Mouse (Mus musculus) cerebellum, postnatal 10 days (tissue): ENCODE measurements around the gene Enpp1.

ENCODE experiments used
- DNase-seq, 2 experiments: peaks; one replicate each; pipeline ENCODE4 v3.0.0; 2021; ENCODE audit warnings: mixed read lengths in 2 of 2

Enpp1 gene

DNA sequence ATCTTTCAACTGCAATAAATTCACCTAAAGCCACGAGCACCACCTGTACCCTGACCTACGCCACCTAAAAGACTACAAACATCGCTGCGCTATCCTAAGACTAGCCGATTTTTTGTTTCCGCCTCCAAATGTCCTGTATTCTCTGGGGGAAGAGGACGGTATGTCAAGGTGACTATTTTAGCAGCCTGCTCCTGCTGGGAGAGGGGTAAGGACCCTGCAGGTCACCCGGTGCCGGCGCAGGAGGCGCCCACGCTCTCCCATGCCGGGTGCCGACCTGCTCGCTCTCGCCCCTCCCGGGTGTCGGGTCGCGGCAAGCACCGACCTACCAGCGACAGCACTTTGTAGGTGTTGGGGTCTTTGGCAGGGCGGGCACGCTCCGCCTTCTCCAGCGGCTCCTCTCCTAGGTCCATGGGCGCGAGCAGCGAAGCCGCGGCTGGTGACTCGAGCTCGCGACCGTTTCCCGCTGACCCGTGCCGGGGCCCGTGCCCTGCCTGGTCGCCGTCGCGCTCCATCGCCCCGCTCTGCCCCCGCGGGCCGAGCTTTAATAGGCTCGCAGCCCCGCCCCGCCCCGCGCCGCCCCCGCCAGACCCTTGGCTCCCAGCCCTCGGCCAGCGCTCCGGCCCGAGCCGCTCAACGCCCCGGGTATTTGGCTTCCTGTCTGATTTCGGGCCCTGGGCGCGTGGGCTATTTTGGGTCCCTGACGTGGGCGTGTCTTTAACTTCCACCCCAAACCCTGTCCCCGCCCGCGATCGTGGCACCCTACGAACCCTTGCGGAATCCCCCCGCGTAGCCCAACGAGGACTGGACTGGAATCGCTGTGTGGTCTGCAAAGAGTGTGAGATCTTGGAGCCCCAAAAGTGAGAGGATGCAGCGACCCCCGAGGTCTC is at the start of gene Enpp1:
Enpp1 (minus strand) TSS at position 680 of the 887 bp plus-strand sequence.
- DNase-seq: peak; percentile 65 to 74

DNA sequence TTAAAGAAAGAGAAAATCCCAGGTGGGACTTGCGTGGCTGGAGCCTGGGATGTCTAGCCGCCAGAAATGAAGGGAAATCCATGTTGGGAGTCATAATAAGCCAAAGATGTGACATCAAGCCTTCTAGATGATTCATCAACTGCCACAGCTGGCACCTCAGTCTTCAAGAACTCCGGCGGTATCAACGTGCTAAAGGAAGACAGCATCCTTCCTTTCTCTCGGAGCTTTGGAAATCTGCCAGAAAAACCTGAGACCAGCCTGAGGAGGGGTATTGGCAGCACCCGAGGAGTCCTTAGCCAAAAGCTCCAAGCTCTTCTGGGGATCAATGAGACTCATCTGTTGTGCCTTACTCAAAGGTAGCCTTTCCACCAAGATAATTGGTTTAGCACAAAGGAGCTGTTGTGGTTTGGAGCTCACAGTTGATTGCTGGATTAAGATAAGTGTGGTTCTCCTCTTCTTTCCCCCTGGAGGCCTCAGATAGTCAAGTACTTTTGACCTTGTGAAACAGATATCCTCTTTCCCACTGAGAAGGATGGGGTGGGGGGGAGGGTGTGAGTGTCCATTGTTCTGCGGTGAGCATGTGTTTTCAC is 46.5 kb upstream of the Enpp1 start:
- DNase-seq: peak; percentile 8 to 12

DNA sequence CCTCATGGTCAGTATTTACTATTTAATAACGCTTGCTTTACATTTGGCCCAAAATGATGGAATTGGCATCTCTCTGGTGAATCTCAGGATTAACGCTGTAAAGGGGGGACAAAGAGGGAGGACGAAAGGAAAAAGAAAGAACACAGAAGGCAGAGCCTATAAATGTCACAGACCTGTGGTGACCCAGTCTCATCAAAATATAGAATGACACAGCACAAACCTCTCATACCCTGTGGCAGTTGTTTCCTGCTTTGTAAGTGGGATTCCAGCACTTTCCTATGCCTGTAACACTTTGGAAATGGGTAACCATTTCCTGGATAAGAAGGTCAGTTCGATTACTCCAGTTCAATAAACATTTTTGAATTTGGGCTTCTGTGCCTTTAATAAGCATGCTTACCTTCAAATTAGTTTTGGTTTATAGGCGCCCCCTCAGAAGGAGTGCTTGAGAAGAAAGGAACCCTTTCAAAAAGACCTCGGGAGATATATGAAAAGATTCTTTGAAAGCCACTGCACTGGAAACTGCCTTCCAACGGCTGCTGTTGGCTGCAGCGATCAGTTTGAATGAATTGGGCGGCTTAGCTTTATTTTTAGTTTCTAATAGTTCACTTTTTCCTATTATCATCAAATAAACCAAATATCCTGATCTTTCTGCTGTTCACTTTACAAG is 43.0 kb upstream of the Enpp1 start:
- no peak for DNase-seq

- no peak for DNase-seq
These were observed 42.4 kb upstream of the Enpp1 start for GRCm38 (mm10) chr10:24754251-24754835.

- no peak for DNase-seq
These were observed 41.7 kb upstream of the Enpp1 start for GRCm38 (mm10) chr10:24753536-24754250.

- no peak for DNase-seq
These were observed 31.1 kb upstream of the Enpp1 start for GRCm38 (mm10) chr10:24742950-24743487.

DNA sequence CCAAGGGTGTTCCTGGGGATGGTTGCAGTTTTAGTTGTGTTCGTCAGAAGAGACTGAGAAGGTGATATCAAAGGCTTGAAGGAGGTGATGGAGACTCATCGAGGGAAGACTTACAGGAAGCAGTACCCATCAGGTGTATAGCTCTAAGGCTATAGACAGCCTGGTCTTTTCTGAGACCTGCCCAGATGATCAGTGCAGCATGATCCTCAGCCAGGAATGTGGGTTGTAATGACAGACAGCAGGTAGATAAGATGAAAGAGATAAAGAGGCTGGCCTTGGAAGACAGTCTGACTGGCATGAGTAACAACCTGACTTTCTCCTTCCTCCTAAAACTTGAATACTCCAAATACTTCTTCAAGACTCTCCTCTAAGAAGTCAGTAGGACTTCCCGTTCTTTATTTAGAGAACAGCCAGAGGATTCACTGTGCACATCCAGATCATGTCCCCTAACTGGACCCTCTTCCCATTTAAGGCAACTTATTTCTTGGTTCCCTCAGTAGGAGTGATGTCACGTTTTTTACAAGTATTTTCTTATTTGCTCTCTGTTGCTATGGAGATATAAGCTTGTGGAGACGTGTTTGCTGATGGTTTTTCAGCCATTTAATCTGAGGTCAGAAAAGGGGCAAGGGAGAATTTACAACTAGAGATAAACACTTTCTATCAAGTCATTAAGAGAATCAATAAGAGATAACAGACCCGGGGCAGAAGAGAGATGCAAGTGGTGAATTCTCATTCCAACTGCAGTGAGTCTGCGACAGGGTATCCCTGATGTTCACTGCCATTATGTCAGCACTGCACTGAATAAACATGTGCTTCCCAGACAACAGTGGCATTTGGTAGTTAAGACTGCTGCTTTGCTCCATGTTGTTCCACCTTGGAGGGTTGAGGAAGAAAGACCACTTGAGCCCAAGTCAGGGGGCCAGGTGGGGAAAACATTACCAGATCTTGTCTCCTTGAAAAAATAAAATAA is 29.6 kb upstream of the Enpp1 start:
- DNase-seq: no peak

DNA sequence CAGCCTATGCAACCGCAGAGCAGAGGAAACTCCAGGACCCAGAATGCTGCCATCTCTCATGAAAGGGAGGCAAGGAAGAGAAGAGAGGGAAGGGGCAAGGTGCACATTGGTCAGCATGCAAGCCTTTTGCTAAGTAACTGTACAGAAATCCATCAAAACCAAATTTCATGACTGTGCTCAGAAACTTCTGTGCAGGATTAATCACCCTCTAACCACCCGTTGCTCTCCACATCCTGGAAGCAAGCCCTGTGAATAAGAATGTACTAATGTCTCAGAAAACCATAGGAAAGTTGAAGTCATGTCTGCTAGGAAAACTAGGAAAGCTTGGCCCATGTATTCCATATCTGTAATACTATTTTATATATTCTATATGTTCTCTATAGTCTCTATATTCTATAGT is 27.2 kb upstream of the Enpp1 start:
- DNase-seq: no peak

DNA sequence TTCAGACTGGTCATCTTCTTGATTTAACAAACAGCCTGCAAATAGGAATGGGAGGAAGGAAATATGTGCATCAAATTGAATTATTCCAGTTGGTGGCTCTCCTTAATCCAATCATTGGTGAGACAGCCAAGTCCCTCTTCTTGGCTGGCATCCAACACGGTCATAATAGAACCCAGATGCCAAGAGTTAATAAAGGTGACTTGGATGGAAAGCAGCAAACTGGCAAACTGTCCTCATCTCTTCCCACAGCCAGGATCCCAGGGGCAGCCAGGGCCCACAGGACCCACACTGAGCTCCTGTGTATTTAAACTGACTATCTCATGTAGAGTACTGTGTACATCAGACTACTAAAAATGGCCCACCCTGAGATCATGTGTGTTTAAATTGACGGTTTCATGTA is 26.5 kb upstream of the Enpp1 start:
- DNase-seq: peak; percentile 90 to 92

DNA sequence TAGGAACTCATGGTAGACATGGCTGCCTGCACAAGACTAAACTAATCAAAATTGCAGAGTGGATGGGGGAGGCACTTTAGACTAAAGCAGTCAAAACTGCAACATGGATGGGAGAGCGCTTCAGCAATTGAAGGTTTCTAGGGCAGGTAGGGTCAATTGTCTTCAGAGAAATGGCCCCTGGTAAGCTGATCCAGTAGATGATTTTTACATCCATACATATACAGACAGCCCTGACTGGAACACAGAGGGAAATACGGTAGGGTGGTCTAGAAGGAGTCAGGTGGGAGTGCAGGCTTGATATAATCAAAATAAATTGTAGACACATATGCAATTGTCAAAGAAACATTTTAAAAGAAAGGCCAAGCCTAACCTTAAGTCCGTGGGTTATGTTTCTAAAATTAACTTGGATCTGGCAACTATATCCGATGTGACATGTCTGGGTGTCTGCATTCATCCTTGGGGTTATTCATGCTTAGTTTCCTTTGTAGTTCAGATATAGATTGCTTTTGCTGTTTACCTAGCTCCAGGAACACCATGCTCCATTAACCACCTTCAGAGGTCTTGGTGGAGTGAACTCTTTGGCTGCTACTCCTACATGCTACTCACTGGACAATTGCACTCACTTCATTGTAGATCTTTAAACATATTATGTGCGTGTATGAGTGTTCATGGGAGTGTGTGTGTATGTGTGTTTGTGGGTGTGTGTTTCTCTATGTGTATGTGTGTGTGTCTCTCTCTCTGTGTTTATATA is 23.2 kb upstream of the Enpp1 start:
- DNase-seq: no peak

- DNase-seq: no peak
These were observed 15.5 kb upstream of the Enpp1 start for GRCm38 (mm10) chr10:24727478-24727877.

- no peak for DNase-seq
These were observed 13.2 kb upstream of the Enpp1 start for GRCm38 (mm10) chr10:24725197-24725596.

GRCm38 (mm10) chr10:24721841-24722240 is 9.9 kb upstream of the Enpp1 start:
- DNase-seq: no peak

DNA sequence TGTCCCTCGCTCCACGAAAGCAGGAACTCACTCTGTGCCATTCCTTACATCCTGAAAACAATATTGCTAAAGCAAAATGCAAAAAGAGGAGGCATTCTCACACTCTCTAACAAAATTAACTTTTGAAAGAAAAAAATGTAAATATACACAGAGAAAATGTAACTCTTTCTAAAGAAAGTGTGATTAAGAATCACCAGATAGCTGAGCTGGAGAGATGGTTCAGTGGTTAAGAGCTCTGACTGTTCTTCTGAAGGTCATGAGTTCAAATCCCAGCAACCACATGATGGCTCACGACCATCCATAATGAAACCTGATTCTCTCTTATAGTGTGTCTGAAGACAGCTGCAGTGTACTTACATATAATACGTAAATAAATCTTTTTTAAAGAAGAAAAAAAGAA is 7.4 kb upstream of the Enpp1 start:
- no peak for DNase-seq

DNA sequence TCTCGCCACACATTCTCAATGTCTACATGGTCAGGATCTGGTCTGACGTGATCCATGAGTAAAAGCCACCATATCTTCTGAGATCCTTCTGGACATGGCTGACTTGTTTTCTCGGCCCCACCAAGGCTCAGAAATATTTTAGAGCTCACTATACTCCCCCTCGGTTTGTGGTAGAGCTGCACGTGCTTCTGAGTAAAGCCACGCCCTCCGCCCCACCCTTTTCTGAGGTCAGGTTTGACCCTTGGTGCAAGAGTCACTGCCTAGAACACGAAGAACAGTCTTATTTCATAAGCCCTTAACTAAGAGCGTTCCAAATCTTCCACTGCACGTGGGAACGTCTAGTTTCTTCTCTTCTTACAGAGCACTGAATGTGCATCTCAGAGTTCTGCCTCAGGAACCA is 6.8 kb upstream of the Enpp1 start:
- DNase-seq: no peak

GRCm38 (mm10) chr10:24718058-24718457 is 6.1 kb upstream of the Enpp1 start:
- DNase-seq: no peak

DNA sequence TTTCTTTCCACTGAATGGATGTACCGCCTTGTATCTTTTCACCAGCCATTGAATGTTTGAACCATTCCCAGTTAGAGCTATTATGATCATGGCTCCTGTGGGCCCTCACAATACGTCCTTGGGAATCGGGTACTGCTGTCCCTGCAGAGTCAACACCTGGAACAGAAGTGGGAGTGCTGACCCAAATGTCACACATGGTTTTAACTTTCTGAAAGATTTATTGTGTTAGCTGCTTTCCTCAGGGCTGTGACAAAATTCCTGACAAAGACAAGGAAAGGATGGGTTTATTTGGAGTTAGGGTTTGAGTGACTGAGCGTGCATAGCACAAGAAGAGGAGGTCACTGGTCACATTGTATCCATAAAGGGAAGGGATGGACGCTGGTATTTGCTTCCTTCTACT is 4.3 kb upstream of the Enpp1 start:
- no peak for DNase-seq

GRCm38 (mm10) chr10:24712901-24713300 is 942 bp upstream of the Enpp1 start:
- DNase-seq: no peak

DNA sequence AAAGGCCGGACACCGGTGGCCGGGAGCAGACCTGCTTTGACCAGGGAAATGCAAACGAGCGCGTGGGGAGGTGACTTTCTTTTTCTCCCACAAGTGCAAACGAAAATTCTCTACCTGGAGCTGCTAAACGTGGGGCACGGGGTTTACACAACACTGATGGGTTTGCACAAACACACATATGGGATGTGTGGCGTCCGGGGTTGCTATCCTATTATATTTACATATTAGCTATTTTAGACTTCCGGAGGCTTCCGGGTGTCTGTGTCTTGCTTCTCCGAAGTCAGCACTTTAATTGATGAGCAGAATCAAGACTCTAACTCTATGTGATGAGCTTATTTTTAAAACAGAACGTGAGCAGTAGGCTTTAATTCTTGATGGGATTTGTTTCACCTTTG is 405 bp upstream of the Enpp1 start:
- no peak for DNase-seq

GRCm38 (mm10) chr10:24711071-24711470 is 888 bp downstream of the Enpp1 start:
- DNase-seq: peak; percentile 7 to 16

DNA sequence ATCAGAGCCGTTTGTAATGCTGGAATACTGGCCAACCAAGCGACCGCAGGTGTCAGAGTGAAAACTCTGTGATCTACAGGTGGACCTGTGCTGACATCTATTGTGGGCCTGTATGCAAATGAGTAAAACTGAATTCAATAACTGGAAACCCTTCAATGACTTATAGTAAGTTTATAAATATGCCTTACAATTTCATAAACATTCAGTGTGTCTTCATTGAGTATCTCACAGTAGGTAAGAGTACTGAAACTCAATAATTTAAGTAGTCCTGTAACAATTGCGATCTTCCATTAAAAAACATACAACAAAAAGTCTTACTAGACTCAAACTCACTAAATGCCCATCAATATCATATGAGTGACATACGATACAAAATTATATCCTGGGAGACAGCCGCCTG is 1.6 kb downstream of the Enpp1 start:
- no peak for DNase-seq
